Mouse (Mus musculus) CH12.LX (cell line): Measurements from ENCODE around the gene Cryab. TPM values are rescaled to one million over a fixed set of nuclear protein-coding genes. Genes with fewer than 3 reads are reported as not detected.

Experiments
- DNase-seq: peaks from one replicate; pipeline ENCODE4 v3.0.0-alpha.2; 2013; ENCODE audit errors: extremely low read depth
- H3K27ac ChIP-seq: 2 replicates; pipeline ENCODE4 v1.5.1; 2012; ENCODE audit warnings: low read depth, mild to moderate bottlenecking, control low read depth, moderate library complexity; ENCODE audit not compliant: insufficient read depth
- H3K27me3 ChIP-seq: replicated peaks from 2 replicates; pipeline ENCODE3; 2012; ENCODE audit warnings: inconsistent platforms
- H3K36me3 ChIP-seq, 2 experiments: replicated peaks in 1 of 2; 2 replicates each; pipeline versions ENCODE3 to v1.6.1; 2012; ENCODE audit warnings: inconsistent platforms in 1 of 2, low read length in 1 of 2, mild to moderate bottlenecking in 1 of 2, mixed read lengths in 1 of 2, moderate library complexity in 1 of 2; ENCODE audit not compliant: control insufficient read depth in 1 of 2, insufficient read depth in 1 of 2
- H3K4me1 ChIP-seq, 2 experiments: 2 replicates each; pipeline ENCODE4 v1.6.1; 2012; ENCODE audit warnings: inconsistent platforms in 1 of 2, moderate library complexity in 1 of 2; ENCODE audit not compliant: insufficient read depth in 2 of 2, control insufficient read depth in 1 of 2
- H3K4me2 ChIP-seq: 2 replicates; pipeline ENCODE4 v1.6.1; 2012; ENCODE audit warnings: low read depth, mild to moderate bottlenecking, control low read depth; ENCODE audit not compliant: poor library complexity, insufficient read depth, severe bottlenecking
- H3K4me3 ChIP-seq, 3 experiments: fragments of 150-350 bp in 1 of 3; sonication (generic) in 1 of 3; replicated peaks in 1 of 3; 2 replicates each; pipeline versions ENCODE3 to v1.5.1; 2011 to 2012; ENCODE audit warnings: low read depth in 2 of 3, low read length in 2 of 3, mild to moderate bottlenecking in 2 of 3, moderate library complexity in 2 of 3, control low read depth in 1 of 3, improper control_type of control experiment in 1 of 3, inconsistent platforms in 1 of 3, mixed read lengths in 1 of 3; ENCODE audit not compliant: poor library complexity in 1 of 3
- H3K79me2 ChIP-seq: replicated peaks from 2 replicates; pipeline ENCODE4 v1.6.1; 2012; ENCODE audit warnings: mild to moderate bottlenecking, moderate library complexity; ENCODE audit not compliant: control insufficient read depth, poor library complexity, insufficient read depth, severe bottlenecking; ENCODE audit errors: extremely low read depth
- H3K9ac ChIP-seq: 2 replicates; pipeline ENCODE4 v1.6.1; 2012; ENCODE audit warnings: low read depth, mild to moderate bottlenecking, control low read depth, moderate library complexity; ENCODE audit not compliant: insufficient read depth
- H3K9me3 ChIP-seq: replicated peaks from 2 replicates; pipeline ENCODE3; 2012; ENCODE audit warnings: low read length, inconsistent platforms, mixed read lengths
- BHLHE40 ChIP-seq: IDR thresholded peaks from 2 replicates; pipeline ENCODE4 v1.6.1; 2011; ENCODE audit warnings: mild to moderate bottlenecking, low read depth, low read length, improper control_type of control experiment
- CHD2 ChIP-seq: IDR thresholded peaks from 2 replicates; pipeline ENCODE4 v1.6.1; 2011; ENCODE audit warnings: low read length, improper control_type of control experiment
- CTCF ChIP-seq, 2 experiments: IDR thresholded peaks in 1 of 2; conservative IDR thresholded peaks in 1 of 2; 2 replicates each; pipeline ENCODE4 v1.5.1; 2011 to 2012; ENCODE audit warnings: low read depth in 2 of 2, low read length in 2 of 2, improper control_type of control experiment in 1 of 2, inconsistent platforms in 1 of 2, mild to moderate bottlenecking in 1 of 2, moderate library complexity in 1 of 2
- ELF1 ChIP-seq: IDR thresholded peaks from 2 replicates; pipeline ENCODE4 v1.6.1; 2014; ENCODE audit warnings: low read depth, mild to moderate bottlenecking, inconsistent platforms, low read length, improper control_type of control experiment
- ETS1 ChIP-seq: conservative IDR thresholded peaks from 2 replicates; pipeline ENCODE4 v1.6.1; 2012; ENCODE audit warnings: low read depth, mild to moderate bottlenecking, inconsistent platforms, low read length, improper control_type of control experiment, moderate library complexity
- IRF4 ChIP-seq: IDR thresholded peaks from 2 replicates; pipeline ENCODE4 v1.6.1; 2014; ENCODE audit warnings: low read depth, mild to moderate bottlenecking, inconsistent platforms, low read length, improper control_type of control experiment
- JUN ChIP-seq: IDR thresholded peaks from 2 replicates; pipeline ENCODE4 v1.6.1; 2011; ENCODE audit warnings: low read depth, mild to moderate bottlenecking, low read length, improper control_type of control experiment, moderate library complexity; ENCODE audit not compliant: insufficient read depth
- KAT2A ChIP-seq: IDR thresholded peaks from 2 replicates; pipeline ENCODE4 v1.6.1; 2012; ENCODE audit warnings: low read length, improper control_type of control experiment, inconsistent platforms; ENCODE audit not compliant: insufficient replicate concordance
- MAX ChIP-seq: IDR thresholded peaks from 2 replicates; pipeline ENCODE4 v1.6.1; 2011; ENCODE audit warnings: low read length, improper control_type of control experiment
- MAZ ChIP-seq: IDR thresholded peaks from 2 replicates; pipeline ENCODE4 v1.6.1; 2012; ENCODE audit warnings: low read depth, mild to moderate bottlenecking, inconsistent platforms, low read length, improper control_type of control experiment, moderate library complexity
- MYC ChIP-seq: IDR thresholded peaks from 2 replicates; pipeline ENCODE4 v1.6.1; 2011; ENCODE audit warnings: low read depth, mild to moderate bottlenecking, improper control_type of control experiment, low read length
- NELFE ChIP-seq: IDR thresholded peaks from 2 replicates; pipeline ENCODE4 v1.6.1; 2011; ENCODE audit warnings: low read depth, low read length, improper control_type of control experiment
- RAD21 ChIP-seq: IDR thresholded peaks from 2 replicates; pipeline ENCODE4 v1.6.1; 2011; ENCODE audit warnings: low read depth, mild to moderate bottlenecking, low read length, improper control_type of control experiment, moderate library complexity
- RCOR1 ChIP-seq: conservative IDR thresholded peaks from 2 replicates; pipeline ENCODE4 v1.6.1; 2012; ENCODE audit warnings: low read depth, mild to moderate bottlenecking, inconsistent platforms, low read length, improper control_type of control experiment
- SMC3 ChIP-seq: IDR thresholded peaks from 2 replicates; pipeline ENCODE4 v1.6.1; 2011; ENCODE audit warnings: low read depth, low read length, improper control_type of control experiment
- TCF12 ChIP-seq: IDR thresholded peaks from 2 replicates; pipeline ENCODE4 v1.6.1; 2014; ENCODE audit warnings: low read depth, mild to moderate bottlenecking, inconsistent platforms, low read length, improper control_type of control experiment
- UBTF ChIP-seq: IDR thresholded peaks from 2 replicates; pipeline ENCODE4 v1.6.1; 2012; ENCODE audit warnings: low read depth, mild to moderate bottlenecking, inconsistent platforms, low read length, improper control_type of control experiment, moderate library complexity
- USF1 ChIP-seq: IDR thresholded peaks from 2 replicates; pipeline ENCODE4 v1.6.1; 2014; ENCODE audit warnings: low read depth, mild to moderate bottlenecking, inconsistent platforms, low read length, improper control_type of control experiment
- USF2 ChIP-seq: conservative IDR thresholded peaks from 2 replicates; pipeline ENCODE4 v1.6.1; 2011; ENCODE audit warnings: low read depth, low read length, improper control_type of control experiment
- ZKSCAN1 ChIP-seq: IDR thresholded peaks from 2 replicates; pipeline ENCODE4 v1.6.1; 2012; ENCODE audit warnings: low read depth, inconsistent platforms, low read length, improper control_type of control experiment, borderline replicate concordance
- ZMIZ1 ChIP-seq: IDR thresholded peaks from 2 replicates; pipeline ENCODE4 v1.6.1; 2012; ENCODE audit warnings: low read depth, mild to moderate bottlenecking, inconsistent platforms, low read length, improper control_type of control experiment
- ZNF384 ChIP-seq: IDR thresholded peaks from 2 replicates; pipeline ENCODE4 v1.6.1; 2012; ENCODE audit warnings: low read depth, low read length, improper control_type of control experiment, inconsistent platforms
- dilution Hi-C: fragments of 300-500 bp; cut with MboI; formaldehyde crosslinking; loops from 2 replicates; pipeline ENCODE4 v1.14.3; 2020; ENCODE audit warnings: low sequenced_read_pairs; ENCODE audit not compliant: extremely low pct_unique_long_range_greater_than_20kb, extremely low pct_ligation_motif_present
- in situ Hi-C: fragments of 300-500 bp; cut with MboI; formaldehyde crosslinking; loops from 3 replicates; pipeline ENCODE4 v1.14.3; 2019; ENCODE audit warnings: low sequenced_read_pairs, low pct_ligation_motif_present, low pct_unique_long_range_greater_than_20kb, mixed read lengths
- polyA plus RNA-seq: library from polyadenylated mRNA; unstranded; fragments of >175 nt; gene quantifications from 2 replicates; pipeline ENCODE4 v1.2.1, GENCODE M21; 2012; ENCODE audit warnings: low read depth; ENCODE audit not compliant: insufficient read length
- total RNA-seq, 2 experiments: library from RNA; depleted of rRNA; stranded (reverse); fragments of 300-350 nt in 1 of 2; fragments of >200 nt in 1 of 2; gene quantifications; 2 replicates each; pipeline ENCODE4 v1.2.3; 2012 to 2014

Gene Cryab
- total and polyA plus RNA-seq, 3 experiments, result not detected

- no peak overlapping the region for H3K4me2 ChIP-seq
- no peak overlapping the region for H3K9ac ChIP-seq
- H3K79me2 ChIP-seq, result no peaks in the 10 kb centered on the region
- dilution Hi-C loops, result no loop called here
- no peaks in the 10 kb centered on the region for H3K9me3 ChIP-seq
- H3K27ac ChIP-seq, result no peak overlapping the region
- peaks cover 2% of the 10 kb centered on the region for H3K27me3 ChIP-seq
- TF ChIP-seq JUN, result no peak
- no peak for TF ChIP-seq KAT2A
- TF ChIP-seq NELFE, result no peak
- peak in 1 of 2 experiments; percentile 74; a peak in 2 of 4 replicates for TF ChIP-seq CTCF (conservative IDR thresholded peaks at IDR 0.05 in 1 of 2, IDR thresholded peaks at IDR 0.05 in 1 of 2; ENCODE audit: low read depth in 2 of 2, low read length in 2 of 2)
- TF ChIP-seq UBTF, result no peak
- TF ChIP-seq RAD21, result peak; percentile 72
- TF ChIP-seq RCOR1, result no peak
- TF ChIP-seq ETS1, result no peak
- TF ChIP-seq IRF4, result no peak
- no peak for TF ChIP-seq USF1
- no peak for TF ChIP-seq ZKSCAN1
- no peak for TF ChIP-seq MAZ
- no peak for TF ChIP-seq TCF12
- peak; percentile 39 for TF ChIP-seq SMC3
- TF ChIP-seq, all 38 proteins: peak for 3
- DNase-seq, result peak; percentile 31
- in situ Hi-C loops, result no loop called here
- H3K4me1 ChIP-seq, result no peaks in the 10 kb centered on the region
- H3K4me3 ChIP-seq, result no peak overlapping the region
- no peaks in the 10 kb centered on the region for H3K36me3 ChIP-seq
These were observed 42.0 kb upstream of the Cryab start for GRCm38 (mm10) chr9:50709108-50709507.

GRCm38 (mm10) chr9:50711337-50711736 is 39.8 kb upstream of the Cryab start:
- no peaks in the 10 kb centered on the region for H3K79me2 ChIP-seq
- no peaks in the 10 kb centered on the region for H3K4me1 ChIP-seq
- H3K4me3 ChIP-seq, result no peak overlapping the region
- no peaks in the 10 kb centered on the region for H3K9me3 ChIP-seq
- in situ Hi-C loops, result no loop called here
- peaks cover 7% of the 10 kb centered on the region for H3K27me3 ChIP-seq
- TF ChIP-seq ELF1 (no peak), KAT2A (no peak), USF2 (no peak), ZNF384 (no peak), NELFE (no peak), ETS1 (no peak), JUN (no peak), MAZ (no peak), MAX (no peak), SMC3 (no peak), USF1 (no peak), CTCF (conservative IDR thresholded peaks at IDR 0.05 in 1 of 2, IDR thresholded peaks at IDR 0.05 in 1 of 2; ENCODE audit: low read depth in 2 of 2, low read length in 2 of 2) (no peak), RAD21 (no peak), ZMIZ1 (no peak), BHLHE40 (no peak), CHD2 (no peak), ZKSCAN1 (no peak), MYC (no peak)
- H3K9ac ChIP-seq, result no peak overlapping the region
- no peak overlapping the region for H3K4me2 ChIP-seq
- no peaks in the 10 kb centered on the region for H3K36me3 ChIP-seq
- dilution Hi-C loops, result no loop called here
- no peak for DNase-seq
- no peak overlapping the region for H3K27ac ChIP-seq
